Mouse (Mus musculus) G1E (cell line): ENCODE results near the gene Rpl19.

Experiments
- CTCF ChIP-seq: IDR thresholded peaks from 2 replicates; pipeline ENCODE4 v1.5.1; 2012; ENCODE audit warnings: low read depth, low read length, inconsistent platforms, mixed read lengths
- GATA1 ChIP-seq: IDR thresholded peaks from 2 replicates; pipeline ENCODE4 v1.6.1; 2012; ENCODE audit warnings: borderline replicate concordance, low read length, inconsistent platforms, mixed read lengths
- POLR2AphosphoS5 ChIP-seq: IDR thresholded peaks from 2 replicates; pipeline ENCODE4 v1.6.1; 2012; ENCODE audit warnings: low read depth, low read length, inconsistent platforms; ENCODE audit not compliant: insufficient replicate concordance

DNA sequence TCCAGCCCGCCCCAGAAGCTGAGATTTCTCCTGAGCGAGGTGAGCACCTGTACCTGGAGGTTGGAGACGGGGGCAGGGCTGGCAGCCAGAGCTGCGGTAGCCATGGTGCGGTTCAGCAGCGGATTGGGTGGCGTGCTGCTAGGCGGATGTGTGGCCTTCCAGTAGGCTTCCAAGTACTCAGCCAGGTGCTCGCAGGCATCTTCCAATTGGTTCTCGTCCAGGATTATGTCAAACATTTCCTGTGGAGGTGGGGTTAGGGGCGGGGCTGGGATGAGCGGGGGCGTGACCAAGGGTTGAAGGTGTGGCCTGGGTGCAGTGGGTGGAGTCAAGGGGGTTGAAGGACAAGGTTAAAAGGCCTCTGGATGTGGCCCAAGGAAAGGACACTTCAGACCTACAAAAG is 21.4 kb upstream of the Rpl19 start:
- TF ChIP-seq GATA1 = no peak
- TF ChIP-seq CTCF = no peak
- TF ChIP-seq POLR2AphosphoS5 = no peak
